Mouse (Mus musculus): ENCODE measurements around the gene Zbtb9. TPM values are rescaled to one million over a fixed set of nuclear protein-coding genes. Genes with fewer than 3 reads are reported as not detected.
"Not testable (repeated sequence)": the region's sequence is repeated elsewhere in the genome, so short reads cannot be mapped to it uniquely, and the experiment has no call there.

The Zbtb9 gene
- polyA plus RNA-seq, 1 experiment: 3.0 TPM

GRCm38 (mm10) chr17:26977354-26977753 is 4.4 kb downstream of the Zbtb9 start:
- H3K4me3 ChIP-seq (ENCODE audit: insufficient read depth, low read depth, low read length); H3K27ac ChIP-seq (replicated peaks; ENCODE audit: low read depth, low read length); H3K4me1 ChIP-seq (ENCODE audit: control insufficient read depth, insufficient read depth, insufficient read length, low read length): not testable (repeated sequence)

GRCm38 (mm10) chr17:26979426-26979825 is 6.5 kb downstream of the Zbtb9 start:
- Histone ChIP-seq H3K27ac (replicated peaks; ENCODE audit: low read depth, low read length) (no peak overlapping the region), H3K4me1 (ENCODE audit: control insufficient read depth, insufficient read depth, insufficient read length, low read length) (no peaks in the 10 kb centered on the region), H3K4me3 (ENCODE audit: insufficient read depth, low read depth, low read length) (no peak overlapping the region)

- Histone ChIP-seq H3K27ac (replicated peaks; ENCODE audit: low read depth, low read length) (no peak overlapping the region), H3K4me1 (ENCODE audit: control insufficient read depth, insufficient read depth, insufficient read length, low read length) (no peaks in the 10 kb centered on the region), H3K4me3 (ENCODE audit: insufficient read depth, low read depth, low read length) (no peak overlapping the region)
These were observed 8.1 kb downstream of the Zbtb9 start for GRCm38 (mm10) chr17:26981050-26981449.

GRCm38 (mm10) chr17:26983382-26983781 is 10.4 kb downstream of the Zbtb9 start:
- H3K4me3 ChIP-seq (ENCODE audit: insufficient read depth, low read depth, low read length): no peak overlapping the region
- no peaks in the 10 kb centered on the region for H3K4me1 ChIP-seq (ENCODE audit: control insufficient read depth, insufficient read depth, insufficient read length, low read length)
- no peak overlapping the region for H3K27ac ChIP-seq (replicated peaks; ENCODE audit: low read depth, low read length)

GRCm38 (mm10) chr17:26985503-26986179 is 12.7 kb downstream of the Zbtb9 start:
- Histone ChIP-seq H3K27ac (replicated peaks; ENCODE audit: low read depth, low read length) (no peak overlapping the region), H3K4me1 (ENCODE audit: control insufficient read depth, insufficient read depth, insufficient read length, low read length) (no peaks in the 10 kb centered on the region), H3K4me3 (ENCODE audit: insufficient read depth, low read depth, low read length) (no peak overlapping the region)

- no peak overlapping the region for H3K4me3 ChIP-seq (ENCODE audit: insufficient read depth, low read depth, low read length)
These were observed 17.6 kb downstream of the Zbtb9 start for GRCm38 (mm10) chr17:26990521-26990920.

GRCm38 (mm10) chr17:26994410-26994809 is 21.4 kb downstream of the Zbtb9 start:
- peaks cover 3% of the 10 kb centered on the region; the same call in 1 of the 2 replicates for H3K4me1 ChIP-seq (ENCODE audit: control insufficient read depth, insufficient read depth, insufficient read length, low read length)
- H3K27ac ChIP-seq (replicated peaks; ENCODE audit: low read depth, low read length): peak overlapping the region; percentile 51
- peak overlapping the region; percentile 29 for H3K4me3 ChIP-seq (ENCODE audit: insufficient read depth, low read depth, low read length)

More at GRCm38 (mm10) chr17:26990521-26990920, 17.6 kb downstream of the Zbtb9 start:
- no peak overlapping the region for H3K27ac ChIP-seq (replicated peaks; ENCODE audit: low read depth, low read length)
- peaks cover 3% of the 10 kb centered on the region; the same call in 1 of the 2 replicates for H3K4me1 ChIP-seq (ENCODE audit: control insufficient read depth, insufficient read depth, insufficient read length, low read length)

- peaks cover 3% of the 10 kb centered on the region; the same call in 1 of the 2 replicates for H3K4me1 ChIP-seq (ENCODE audit: control insufficient read depth, insufficient read depth, insufficient read length, low read length)
- H3K27ac ChIP-seq (replicated peaks; ENCODE audit: low read depth, low read length): peak overlapping the region; percentile 51
- H3K4me3 ChIP-seq (ENCODE audit: insufficient read depth, low read depth, low read length): peak overlapping the region; percentile 29; the same call in 1 of the 2 replicates
These were observed 22.0 kb downstream of the Zbtb9 start for GRCm38 (mm10) chr17:26995006-26995405.

GRCm38 (mm10) chr17:26995562-26995961 is 22.6 kb downstream of the Zbtb9 start:
- H3K27ac ChIP-seq (replicated peaks; ENCODE audit: low read depth, low read length): peak overlapping the region; percentile 51; the same call in 1 of the 2 replicates

GRCm38 (mm10) chr17:26997661-26998060 is 24.7 kb downstream of the Zbtb9 start:
- no peak overlapping the region for H3K4me3 ChIP-seq (ENCODE audit: insufficient read depth, low read depth, low read length)
- no peak overlapping the region for H3K27ac ChIP-seq (replicated peaks; ENCODE audit: low read depth, low read length)
- peaks cover 3% of the 10 kb centered on the region; the same call in 1 of the 2 replicates for H3K4me1 ChIP-seq (ENCODE audit: control insufficient read depth, insufficient read depth, insufficient read length, low read length)

More at GRCm38 (mm10) chr17:26995562-26995961, 22.6 kb downstream of the Zbtb9 start:
- peaks cover 3% of the 10 kb centered on the region; the same call in 1 of the 2 replicates for H3K4me1 ChIP-seq (ENCODE audit: control insufficient read depth, insufficient read depth, insufficient read length, low read length)
- H3K4me3 ChIP-seq (ENCODE audit: insufficient read depth, low read depth, low read length): no peak overlapping the region

GRCm38 (mm10) chr17:26998283-26998682 is 25.3 kb downstream of the Zbtb9 start:
- Histone ChIP-seq H3K4me3 (ENCODE audit: insufficient read depth, low read depth, low read length) (no peak overlapping the region), H3K27ac (replicated peaks; ENCODE audit: low read depth, low read length) (no peak overlapping the region), H3K4me1 (ENCODE audit: control insufficient read depth, insufficient read depth, insufficient read length, low read length) (peaks cover 3% of the 10 kb centered on the region; the same call in 1 of the 2 replicates)

- H3K27ac ChIP-seq (replicated peaks; ENCODE audit: low read depth, low read length): no peak overlapping the region
- H3K4me1 ChIP-seq (ENCODE audit: control insufficient read depth, insufficient read depth, insufficient read length, low read length): peaks cover 3% of the 10 kb centered on the region; the same call in 1 of the 2 replicates
- H3K4me3 ChIP-seq (ENCODE audit: insufficient read depth, low read depth, low read length): peak overlapping the region; percentile 16; the same call in 1 of the 2 replicates
These were observed 27.0 kb downstream of the Zbtb9 start for GRCm38 (mm10) chr17:26999996-27000395.

- Histone ChIP-seq H3K4me1 (ENCODE audit: control insufficient read depth, insufficient read depth, insufficient read length, low read length) (no peaks in the 10 kb centered on the region), H3K27ac (replicated peaks; ENCODE audit: low read depth, low read length) (no peak overlapping the region), H3K4me3 (ENCODE audit: insufficient read depth, low read depth, low read length) (no peak overlapping the region)
These were observed 28.2 kb downstream of the Zbtb9 start for GRCm38 (mm10) chr17:27001151-27001550.

GRCm38 (mm10) chr17:27001889-27002288 is 28.9 kb downstream of the Zbtb9 start:
- Histone ChIP-seq H3K27ac (replicated peaks; ENCODE audit: low read depth, low read length) (no peak overlapping the region), H3K4me1 (ENCODE audit: control insufficient read depth, insufficient read depth, insufficient read length, low read length) (no peaks in the 10 kb centered on the region), H3K4me3 (ENCODE audit: insufficient read depth, low read depth, low read length) (no peak overlapping the region)

GRCm38 (mm10) chr17:27004431-27004830 is 31.5 kb downstream of the Zbtb9 start:
- H3K27ac ChIP-seq (replicated peaks; ENCODE audit: low read depth, low read length): no peak overlapping the region
- H3K4me1 ChIP-seq (ENCODE audit: control insufficient read depth, insufficient read depth, insufficient read length, low read length): no peaks in the 10 kb centered on the region
- no peak overlapping the region for H3K4me3 ChIP-seq (ENCODE audit: insufficient read depth, low read depth, low read length)

GRCm38 (mm10) chr17:27004903-27005485 is 32.0 kb downstream of the Zbtb9 start:
- Histone ChIP-seq H3K4me3 (ENCODE audit: insufficient read depth, low read depth, low read length) (no peak overlapping the region), H3K4me1 (ENCODE audit: control insufficient read depth, insufficient read depth, insufficient read length, low read length) (no peaks in the 10 kb centered on the region), H3K27ac (replicated peaks; ENCODE audit: low read depth, low read length) (no peak overlapping the region)
